Comparison of ENCODE assay signal across 23 mouse cellular contexts in the genomic region with DNA sequence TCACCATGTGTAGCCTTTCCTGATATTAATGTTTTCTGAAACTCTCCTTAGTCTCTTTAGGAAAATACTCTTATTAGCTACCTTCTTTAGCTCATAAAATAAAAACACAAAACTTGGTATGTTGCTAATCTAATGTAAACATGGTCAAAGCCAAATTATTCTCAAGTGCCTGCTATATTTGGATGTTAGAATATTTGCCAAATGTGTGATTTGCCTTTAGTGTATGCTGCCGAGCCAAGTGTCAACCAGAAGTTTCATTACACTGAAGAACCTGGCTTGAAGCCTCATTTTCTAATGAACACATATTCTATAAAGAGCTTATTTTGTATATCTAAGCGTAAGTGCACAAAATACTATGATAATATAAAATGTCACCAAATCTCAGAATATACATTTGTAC.
"Had no signal": no experiment of that assay in that cellular context is flagged by ENCODE, and none has a peak within 500 bp of the region (broad histone marks: within the 10 kb centered on the region; RNA-seq: fewer than 3 reads in every experiment).

No protein-coding gene starts in this region.

- H3K4me3 ChIP-seq: gastrocnemius, adult 2 months; heart, embryonic 10.5 days; heart, embryonic 12.5 days; hindbrain, embryonic 10.5 days; hindbrain, embryonic 12.5 days; limb, embryonic 13.5 days; limb, embryonic 15.5 days; liver, embryonic 12.5 days had no signal

- H3K9ac ChIP-seq: heart, embryonic 12.5 days; hindbrain, embryonic 12.5 days; hindbrain, embryonic 14.5 days; limb, embryonic 13.5 days; limb, embryonic 15.5 days; liver, embryonic 12.5 days; liver, embryonic 14.5 days had no signal

- ATAC-seq: hindbrain, postnatal 0 days; intestine, embryonic 16.5 days; liver, embryonic 12.5 days had no signal

- H3K36me3 ChIP-seq: heart, embryonic 10.5 days; heart, embryonic 12.5 days; hindbrain, embryonic 10.5 days; hindbrain, embryonic 12.5 days; limb, embryonic 13.5 days; limb, embryonic 15.5 days; liver, embryonic 12.5 days had no signal

- H3K9me3 ChIP-seq: heart, embryonic 10.5 days; heart, embryonic 12.5 days; hindbrain, embryonic 10.5 days; hindbrain, embryonic 12.5 days; limb, embryonic 13.5 days; limb, embryonic 15.5 days; liver, embryonic 12.5 days had no signal

- H3K27ac ChIP-seq: gastrocnemius, adult 2 months; heart, embryonic 10.5 days; hindbrain, embryonic 10.5 days; hindbrain, embryonic 12.5 days; hindbrain, embryonic 14.5 days; hindbrain, postnatal 0 days; limb, embryonic 13.5 days; limb, embryonic 15.5 days; liver, embryonic 12.5 days; liver, embryonic 14.5 days had no signal

- H3K27me3 ChIP-seq: heart, embryonic 12.5 days; hindbrain, embryonic 12.5 days; limb, embryonic 13.5 days; limb, embryonic 15.5 days; liver, embryonic 12.5 days had no signal

- H3K4me1 ChIP-seq: heart, embryonic 10.5 days; heart, embryonic 12.5 days; hindbrain, embryonic 10.5 days; hindbrain, embryonic 12.5 days; limb, embryonic 13.5 days; limb, embryonic 15.5 days; liver, embryonic 12.5 days had no signal

- H3K4me2 ChIP-seq: heart, embryonic 12.5 days; hindbrain, embryonic 12.5 days; hindbrain, embryonic 14.5 days; limb, embryonic 13.5 days; limb, embryonic 15.5 days; liver, embryonic 12.5 days had no signal

- DNase-seq: gastrocnemius, adult 2 months; gastrocnemius, postnatal 10 days; gastrocnemius, postnatal 25 days; heart, postnatal 10 days; heart, postnatal 4 days; kidney, adult 11 months; kidney, adult 8-10 months; kidney, postnatal 14 days; kidney, postnatal 36 days; layer of hippocampus, adult 9-11 months; layer of hippocampus, postnatal 36 days; left cerebral cortex, postnatal 4 days had no signal
